Mouse (Mus musculus) kidney, adult 10 weeks (tissue): ENCODE measurements around the gene Hist1h2ak. TPM values are rescaled to one million over a fixed set of nuclear protein-coding genes. Genes with fewer than 3 reads are reported as not detected.

Source experiments
- polyA plus RNA-seq: library from polyadenylated mRNA; stranded (reverse); fragments of 350-450 nt; fragmentation: Illumina TruSeq; extraction: RNeasy Lipid Tissue Mini Kit (QIAGEN cat#74804); gene quantifications from one replicate; pipeline ENCODE4 v1.2.3, GENCODE M21; 2014; ENCODE audit warnings: low read depth, low replicate concordance

Gene Hist1h2ak
- not detected for polyA plus RNA-seq

GRCm38 (mm10) chr13:21753524-21754285 lies at the start of gene Hist1h2ak, which contains the start of gene Hist1h2bn:
Gene Hist1h2ak (minus strand): TSS chr13:21753827.
Gene Hist1h2bn (plus strand): TSS chr13:21754123.

GRCm38 (mm10) chr13:21786899-21787629 lies 33.4 kb upstream of the Hist1h2ak start, which contains the start of the genes Hist1h2an and Hist1h2bp:
Gene Hist1h2an (minus strand): TSS chr13:21787218.
Gene Hist1h2bp (plus strand): TSS chr13:21787461.

GRCm38 (mm10) chr13:21783255-21783617 lies 29.6 kb upstream of the Hist1h2ak start, which contains the start of gene Hist1h3i:
Gene Hist1h3i (minus strand): TSS chr13:21783370.

GRCm38 (mm10) chr13:21779767-21780731 lies 26.4 kb upstream of the Hist1h2ak start, which contains the start of gene Hist1h1b:
Gene Hist1h1b (minus strand): TSS chr13:21780625.

GRCm38 (mm10) chr13:21750159-21751017 lies 3.2 kb downstream of the Hist1h2ak start, which contains the start of gene Hist1h4k:
Gene Hist1h4k (minus strand): TSS chr13:21750505.

GRCm38 (mm10) chr13:21734906-21735767 lies 18.5 kb downstream of the Hist1h2ak start, which contains the start of gene Hist1h4j:
Gene Hist1h4j (plus strand): TSS chr13:21735064.

GRCm38 (mm10) chr13:21721757-21722372 lies 31.8 kb downstream of the Hist1h2ak start, which contains the start of gene Hist1h2bm:
Gene Hist1h2bm (plus strand): TSS chr13:21722044.

GRCm38 (mm10) chr13:21717397-21718357 lies 36.0 kb downstream of the Hist1h2ak start, which contains the start of gene Hist1h3h:
Gene Hist1h3h (plus strand): TSS chr13:21717659.

GRCm38 (mm10) chr13:21715864-21716539 lies 37.6 kb downstream of the Hist1h2ak start, which contains the start of the genes Hist1h2bl and Hist1h2ai:
Gene Hist1h2bl (minus strand): TSS chr13:21716143.
Gene Hist1h2ai (plus strand): TSS chr13:21716422.

Other genes with a start within 250 kb of the Hist1h2ak start
- 26.7 TPM for gene Zkscan8, start 222.7 kb downstream of the Hist1h2ak start, polyA plus RNA-seq
- not detected for gene Olfr1366, start 211.0 kb downstream of the Hist1h2ak start, polyA plus RNA-seq
- not detected for gene Olfr1535, start 193.9 kb downstream of the Hist1h2ak start, polyA plus RNA-seq
- gene Olfr1364, start 172.1 kb downstream of the Hist1h2ak start, polyA plus RNA-seq, result not detected
- gene Olfr1362, start 139.8 kb downstream of the Hist1h2ak start, polyA plus RNA-seq, result not detected
- not detected for gene Olfr11, start 111.3 kb downstream of the Hist1h2ak start, polyA plus RNA-seq
- not detected for gene Olfr1361, start 90.4 kb downstream of the Hist1h2ak start, polyA plus RNA-seq
- gene Olfr1360, start 76.4 kb downstream of the Hist1h2ak start, polyA plus RNA-seq, result not detected
- not detected for gene Olfr1359, start 55.7 kb downstream of the Hist1h2ak start, polyA plus RNA-seq
- not detected for gene Hist1h2bl, start 37.7 kb downstream of the Hist1h2ak start, polyA plus RNA-seq
- gene Hist1h2ai, start 37.4 kb downstream of the Hist1h2ak start, polyA plus RNA-seq, result not detected
- gene Hist1h3h, start 36.2 kb downstream of the Hist1h2ak start, polyA plus RNA-seq, result not detected
- gene Hist1h2bm, start 31.8 kb downstream of the Hist1h2ak start, polyA plus RNA-seq, result not detected
- 2.0 TPM for gene Hist1h4j, start 18.8 kb downstream of the Hist1h2ak start, polyA plus RNA-seq
- not detected for gene Hist1h4k, start 3.3 kb downstream of the Hist1h2ak start, polyA plus RNA-seq
- gene Hist1h2bn, start 296 bp upstream of the Hist1h2ak start, polyA plus RNA-seq, result not detected
- not detected for gene Hist1h1b, start 26.8 kb upstream of the Hist1h2ak start, polyA plus RNA-seq
- not detected for gene Hist1h3i, start 29.5 kb upstream of the Hist1h2ak start, polyA plus RNA-seq
- gene Hist1h2an, start 33.4 kb upstream of the Hist1h2ak start, polyA plus RNA-seq, result not detected
- not detected for gene Hist1h2bp, start 33.6 kb upstream of the Hist1h2ak start, polyA plus RNA-seq
- not detected for gene Hist1h2bq, start 56.4 kb upstream of the Hist1h2ak start, polyA plus RNA-seq
- not detected for gene Hist1h2ao, start 56.6 kb upstream of the Hist1h2ak start, polyA plus RNA-seq
- not detected for gene Hist1h4m, start 57.9 kb upstream of the Hist1h2ak start, polyA plus RNA-seq
- gene Hist1h4n, start 78.4 kb upstream of the Hist1h2ak start, polyA plus RNA-seq, result not detected
- gene Hist1h2ap, start 79.7 kb upstream of the Hist1h2ak start, polyA plus RNA-seq, result not detected
- gene Hist1h2br, start 79.9 kb upstream of the Hist1h2ak start, polyA plus RNA-seq, result 0.57 TPM
- 2.7 TPM for gene Zfp184, start 191.3 kb upstream of the Hist1h2ak start, polyA plus RNA-seq
- not detected for gene Pom121l2, start 227.4 kb upstream of the Hist1h2ak start, polyA plus RNA-seq